ENCODE assay signal across 24 mouse cellular contexts in the genomic region with DNA sequence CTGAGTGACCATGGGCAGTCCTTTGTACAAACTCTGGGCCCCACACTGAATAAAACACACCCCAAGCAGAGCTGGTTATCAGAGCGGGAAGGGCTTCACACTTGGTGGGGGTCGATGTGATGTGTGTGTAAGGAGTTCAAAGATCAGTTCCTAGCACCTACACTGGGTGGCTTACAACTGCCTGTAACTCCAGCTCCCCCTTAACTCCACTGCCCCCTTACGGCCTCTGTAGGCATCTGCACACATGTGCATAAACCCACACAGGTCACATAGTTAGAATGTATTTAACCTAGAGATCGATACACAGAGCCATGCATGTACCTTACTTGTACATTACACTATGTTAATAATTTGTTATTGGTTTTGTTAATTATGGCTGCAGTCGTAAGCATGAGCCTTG. TPM values are rescaled to one million over a fixed set of nuclear protein-coding genes. Genes with fewer than 3 reads are reported as not detected.
"Had no signal": no experiment of that assay in that cellular context is flagged by ENCODE, and none has a peak within 500 bp of the region (broad histone marks: within the 10 kb centered on the region; RNA-seq: fewer than 3 reads in every experiment).

No protein-coding gene starts in this region.

- H3K9me3 ChIP-seq: limb, embryonic 12.5 days; limb, embryonic 15.5 days; liver, embryonic 13.5 days; lung, embryonic 15.5 days; midbrain, embryonic 12.5 days; neural tube, embryonic 13.5 days had no signal

- H3K27me3 ChIP-seq: limb, embryonic 12.5 days; limb, embryonic 15.5 days; liver, embryonic 13.5 days; lung, embryonic 15.5 days; midbrain, embryonic 12.5 days; neural tube, embryonic 13.5 days had no signal

- H3K4me3 ChIP-seq: limb, embryonic 12.5 days; limb, embryonic 15.5 days; liver, embryonic 13.5 days; lung, embryonic 15.5 days; midbrain, embryonic 12.5 days; myocyte; neural tube, embryonic 13.5 days had no signal

- ATAC-seq: intestine, postnatal 0 days; midbrain, embryonic 16.5 days had no signal

- H3K27ac ChIP-seq: limb, embryonic 12.5 days; limb, embryonic 15.5 days; liver, embryonic 13.5 days; lung, embryonic 15.5 days; midbrain, embryonic 12.5 days; neural tube, embryonic 13.5 days had no signal

- H3K4me1 ChIP-seq: limb, embryonic 12.5 days; limb, embryonic 15.5 days; lung, embryonic 15.5 days; midbrain, embryonic 12.5 days; neural tube, embryonic 13.5 days had no signal

- H3K9ac ChIP-seq: limb, embryonic 12.5 days; limb, embryonic 15.5 days; liver, embryonic 13.5 days; lung, embryonic 15.5 days; midbrain, embryonic 12.5 days had no signal

- H3K36me3 ChIP-seq: limb, embryonic 12.5 days; limb, embryonic 15.5 days; liver, embryonic 13.5 days; lung, embryonic 15.5 days; midbrain, embryonic 12.5 days; neural tube, embryonic 13.5 days had no signal

- DNase-seq: kidney, adult 2 months; kidney, postnatal 10 days; kidney, postnatal 36 days; left cerebral cortex, postnatal 4 days; liver, embryonic 13.5 days; lung, adult 18-20 months; lung, postnatal 14 days; lung, postnatal 4 days; thymus, adult 18-20 months; thymus, postnatal 36 days had no signal

- H3K4me2 ChIP-seq: limb, embryonic 12.5 days; limb, embryonic 15.5 days; liver, embryonic 13.5 days; lung, embryonic 15.5 days; midbrain, embryonic 12.5 days; neural tube, embryonic 13.5 days had no signal

RNA-seq across cellular contexts. Expression of gene Crhbp, which starts 56.5 kb away (rescaled TPM):
- total RNA-seq: megakaryocyte, adult 5-6 weeks; monocyte, adult 5-6 weeks; neutrophil, adult 5-6 weeks had no signal
- polyA plus RNA-seq: intestine, postnatal 0 days; kidney, embryonic 14.5 days; liver, embryonic 13.5 days; small intestine, adult 2 months; spleen, adult 2 months had no signal
